Mouse (Mus musculus) lung, adult 2 months (tissue): ENCODE data around the gene Stau1.

Experiments
- CTCF ChIP-seq: fragments of 200-500 bp; IDR thresholded peaks from 2 replicates; pipeline ENCODE4 v1.5.1; 2011; ENCODE audit warnings: mild to moderate bottlenecking, low read length, control low read depth; ENCODE audit not compliant: insufficient read depth
- POLR2A ChIP-seq: fragments of 200-500 bp; IDR thresholded peaks from 2 replicates; pipeline ENCODE4 v1.6.1; 2011; ENCODE audit warnings: low read depth, mild to moderate bottlenecking, control low read depth, low read length, borderline replicate concordance; ENCODE audit errors: extremely low read depth

GRCm38 (mm10) chr2:167038297-167038696 lies 42.2 kb upstream of the Stau1 start:
- TF ChIP-seq CTCF, result no peak
- no peak for TF ChIP-seq POLR2A
